Mouse (Mus musculus): Measurements from ENCODE around the gene Jph2. TPM values are rescaled to one million over a fixed set of nuclear protein-coding genes. Genes with fewer than 3 reads are reported as not detected.

Gene Jph2
- polyA plus RNA-seq, 1 experiment, result 14.7 TPM

- WGBS, result 3% methylated on average over 8 of the region's 8 CpGs
- H3K36me3 ChIP-seq (ENCODE audit: control insufficient read depth, insufficient read depth, low read length), result peaks cover 5% of the 10 kb centered on the region
- no peaks in the 10 kb centered on the region for H3K4me1 ChIP-seq (replicated peaks; ENCODE audit: control insufficient read depth, insufficient read depth, low read length)
- peak; percentile 74 for DNase-seq
- no peaks in the 10 kb centered on the region for H3K27me3 ChIP-seq (ENCODE audit: control insufficient read depth, insufficient read depth, low read length)
- H3K27ac ChIP-seq (ENCODE audit: control insufficient read depth, insufficient read depth, low read length), result no peak overlapping the region
- no peak for TF ChIP-seq POLR2A (IDR thresholded peaks at IDR 0.05; ENCODE audit: control insufficient read depth, extremely low read depth, insufficient read depth, low read length, poor library complexity)
- TF ChIP-seq CTCF (IDR thresholded peaks at IDR 0.05; ENCODE audit: borderline replicate concordance, control insufficient read depth, extremely low read depth, insufficient read depth, low read length, poor library complexity), result no peak
- H3K4me3 ChIP-seq (ENCODE audit: control insufficient read depth, insufficient read depth, low read length), result no peak overlapping the region
Measured at GRCm38 (mm10) chr2:163401221-163401620, 3.4 kb upstream of the Jph2 start.

- no peak for DNase-seq
- no peak for TF ChIP-seq CTCF (IDR thresholded peaks at IDR 0.05; ENCODE audit: borderline replicate concordance, control insufficient read depth, extremely low read depth, insufficient read depth, low read length, poor library complexity)
- no peak for TF ChIP-seq POLR2A (IDR thresholded peaks at IDR 0.05; ENCODE audit: control insufficient read depth, extremely low read depth, insufficient read depth, low read length, poor library complexity)
- no peaks in the 10 kb centered on the region for H3K4me1 ChIP-seq (replicated peaks; ENCODE audit: control insufficient read depth, insufficient read depth, low read length)
- H3K36me3 ChIP-seq (ENCODE audit: control insufficient read depth, insufficient read depth, low read length), result no peaks in the 10 kb centered on the region
- WGBS, result 84% methylated on average over 8 of the region's 8 CpGs
- H3K4me3 ChIP-seq (ENCODE audit: control insufficient read depth, insufficient read depth, low read length), result no peak overlapping the region
- H3K27me3 ChIP-seq (ENCODE audit: control insufficient read depth, insufficient read depth, low read length), result no peaks in the 10 kb centered on the region
- H3K27ac ChIP-seq (ENCODE audit: control insufficient read depth, insufficient read depth, low read length), result no peak overlapping the region
Measured at GRCm38 (mm10) chr2:163399222-163399621, 1.4 kb upstream of the Jph2 start.

DNA sequence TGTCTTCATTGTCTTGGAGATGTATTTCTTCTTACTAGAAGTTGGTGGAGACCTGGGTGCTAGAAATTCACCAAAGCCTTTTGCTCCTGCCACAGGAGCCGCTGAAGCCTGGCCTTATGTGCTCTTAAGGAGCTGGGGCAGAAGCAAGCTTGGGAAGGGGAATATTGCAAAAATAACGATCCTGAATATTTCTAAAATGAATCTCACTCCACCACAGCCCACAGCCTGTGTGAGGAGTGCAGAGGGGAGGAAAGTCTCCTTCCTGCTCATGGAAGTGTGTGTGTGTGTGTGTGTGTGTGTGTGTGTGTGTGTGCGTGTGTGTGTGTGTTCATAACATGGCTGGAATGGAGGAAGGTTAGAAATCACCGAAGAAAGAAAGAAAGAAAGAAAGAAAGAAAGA is 977 bp upstream of the Jph2 start:
- Histone ChIP-seq H3K4me3 (ENCODE audit: control insufficient read depth, insufficient read depth, low read length) (no peak overlapping the region), H3K4me1 (replicated peaks; ENCODE audit: control insufficient read depth, insufficient read depth, low read length) (no peaks in the 10 kb centered on the region), H3K36me3 (ENCODE audit: control insufficient read depth, insufficient read depth, low read length) (no peaks in the 10 kb centered on the region), H3K27ac (ENCODE audit: control insufficient read depth, insufficient read depth, low read length) (no peak overlapping the region), H3K27me3 (ENCODE audit: control insufficient read depth, insufficient read depth, low read length) (no peaks in the 10 kb centered on the region)
- no peak for DNase-seq
- TF ChIP-seq POLR2A (IDR thresholded peaks at IDR 0.05; ENCODE audit: control insufficient read depth, extremely low read depth, insufficient read depth, low read length, poor library complexity) (no peak), CTCF (IDR thresholded peaks at IDR 0.05; ENCODE audit: borderline replicate concordance, control insufficient read depth, extremely low read depth, insufficient read depth, low read length, poor library complexity) (no peak)
- WGBS, result 74% methylated on average over 4 of the region's 4 CpGs

GRCm38 (mm10) chr2:163397071-163397470 is 722 bp downstream of the Jph2 start:
- Histone ChIP-seq H3K27me3 (ENCODE audit: control insufficient read depth, insufficient read depth, low read length) (no peaks in the 10 kb centered on the region), H3K4me3 (ENCODE audit: control insufficient read depth, insufficient read depth, low read length) (no peak overlapping the region), H3K36me3 (ENCODE audit: control insufficient read depth, insufficient read depth, low read length) (no peaks in the 10 kb centered on the region), H3K27ac (ENCODE audit: control insufficient read depth, insufficient read depth, low read length) (no peak overlapping the region), H3K4me1 (replicated peaks; ENCODE audit: control insufficient read depth, insufficient read depth, low read length) (no peaks in the 10 kb centered on the region)
- WGBS, result 93% methylated on average over 19 of the region's 19 CpGs
- DNase-seq, result no peak
- no peak for TF ChIP-seq CTCF (IDR thresholded peaks at IDR 0.05; ENCODE audit: borderline replicate concordance, control insufficient read depth, extremely low read depth, insufficient read depth, low read length, poor library complexity)
- no peak for TF ChIP-seq POLR2A (IDR thresholded peaks at IDR 0.05; ENCODE audit: control insufficient read depth, extremely low read depth, insufficient read depth, low read length, poor library complexity)

DNA sequence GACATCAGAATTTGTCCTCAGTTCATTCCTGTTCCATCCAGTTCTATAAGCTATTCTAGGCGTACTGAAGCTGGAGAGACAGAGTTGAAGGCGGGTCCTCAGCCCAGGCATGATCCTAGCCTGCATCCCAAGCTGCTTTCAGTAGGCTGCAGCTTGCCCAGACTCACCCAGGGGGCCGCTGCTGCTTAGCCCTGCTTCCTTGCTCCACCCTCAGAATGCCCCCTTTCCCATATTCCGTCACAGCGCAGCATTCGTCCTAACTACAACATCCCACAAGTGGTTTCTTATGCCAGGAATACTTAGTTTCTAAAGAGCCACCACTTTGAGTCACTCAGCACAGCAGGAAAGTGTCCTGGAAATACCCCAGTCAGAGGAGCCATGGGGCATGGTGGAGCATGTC is 2.8 kb downstream of the Jph2 start:
- no peak for DNase-seq
- WGBS, result 78% methylated on average over 6 of the region's 6 CpGs

DNA sequence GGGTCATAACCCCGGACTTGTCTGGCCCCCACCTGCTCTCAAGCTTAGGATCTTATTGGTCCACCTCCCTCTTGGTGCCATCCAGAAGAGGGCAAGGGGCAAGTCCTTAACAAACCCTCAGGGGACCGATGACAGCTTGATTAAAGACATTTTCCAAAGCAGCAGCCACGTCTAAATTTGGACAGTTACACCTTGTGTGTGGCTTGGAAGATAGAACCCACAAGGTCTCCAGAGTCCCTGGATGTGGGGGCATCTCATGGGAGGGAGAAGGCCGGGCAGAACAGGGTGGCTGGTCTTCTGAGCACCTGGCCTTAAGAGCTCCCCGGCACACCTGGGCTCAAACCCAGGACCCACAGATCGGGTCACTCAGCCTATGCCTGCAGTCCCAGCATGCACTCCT is 3.8 kb downstream of the Jph2 start:
- Histone ChIP-seq H3K27ac (ENCODE audit: control insufficient read depth, insufficient read depth, low read length) (no peak overlapping the region), H3K4me1 (replicated peaks; ENCODE audit: control insufficient read depth, insufficient read depth, low read length) (no peaks in the 10 kb centered on the region), H3K27me3 (ENCODE audit: control insufficient read depth, insufficient read depth, low read length) (no peaks in the 10 kb centered on the region), H3K4me3 (ENCODE audit: control insufficient read depth, insufficient read depth, low read length) (no peak overlapping the region), H3K36me3 (ENCODE audit: control insufficient read depth, insufficient read depth, low read length) (no peaks in the 10 kb centered on the region)
- no peak for DNase-seq
- WGBS, result 71% methylated on average over 6 of the region's 6 CpGs
- TF ChIP-seq CTCF (IDR thresholded peaks at IDR 0.05; ENCODE audit: borderline replicate concordance, control insufficient read depth, extremely low read depth, insufficient read depth, low read length, poor library complexity) (no peak), POLR2A (IDR thresholded peaks at IDR 0.05; ENCODE audit: control insufficient read depth, extremely low read depth, insufficient read depth, low read length, poor library complexity) (no peak)

More for the DNA sequence above, 2.8 kb downstream of the Jph2 start:
- H3K27me3 ChIP-seq (ENCODE audit: control insufficient read depth, insufficient read depth, low read length), result no peaks in the 10 kb centered on the region
- H3K4me1 ChIP-seq (replicated peaks; ENCODE audit: control insufficient read depth, insufficient read depth, low read length), result no peaks in the 10 kb centered on the region
- H3K27ac ChIP-seq (ENCODE audit: control insufficient read depth, insufficient read depth, low read length), result no peak overlapping the region
- TF ChIP-seq POLR2A (IDR thresholded peaks at IDR 0.05; ENCODE audit: control insufficient read depth, extremely low read depth, insufficient read depth, low read length, poor library complexity) (no peak), CTCF (IDR thresholded peaks at IDR 0.05; ENCODE audit: borderline replicate concordance, control insufficient read depth, extremely low read depth, insufficient read depth, low read length, poor library complexity) (no peak)
- no peak overlapping the region for H3K4me3 ChIP-seq (ENCODE audit: control insufficient read depth, insufficient read depth, low read length)
- H3K36me3 ChIP-seq (ENCODE audit: control insufficient read depth, insufficient read depth, low read length), result no peaks in the 10 kb centered on the region

DNA sequence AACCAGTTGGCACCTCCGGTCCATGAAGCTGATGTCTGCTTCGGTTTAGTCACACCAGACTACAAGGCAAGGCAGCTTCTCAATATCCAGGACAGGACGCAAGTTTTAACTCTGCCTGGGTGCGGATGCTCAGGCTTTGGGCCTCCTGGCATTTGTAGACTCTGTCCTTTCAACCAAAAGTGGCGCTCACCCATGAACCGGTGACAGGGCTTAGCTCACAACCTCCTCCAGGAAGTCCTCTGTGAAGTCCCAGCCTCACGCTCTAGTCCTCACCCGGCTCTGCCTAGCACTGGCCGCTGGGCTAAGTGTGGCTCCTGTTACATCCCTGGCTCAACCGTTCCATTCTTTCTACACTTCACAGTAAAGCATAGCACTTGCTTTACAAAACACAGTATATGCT is 4.6 kb downstream of the Jph2 start:
- Histone ChIP-seq H3K36me3 (ENCODE audit: control insufficient read depth, insufficient read depth, low read length) (no peaks in the 10 kb centered on the region), H3K27me3 (ENCODE audit: control insufficient read depth, insufficient read depth, low read length) (no peaks in the 10 kb centered on the region), H3K27ac (ENCODE audit: control insufficient read depth, insufficient read depth, low read length) (no peak overlapping the region), H3K4me3 (ENCODE audit: control insufficient read depth, insufficient read depth, low read length) (no peak overlapping the region), H3K4me1 (replicated peaks; ENCODE audit: control insufficient read depth, insufficient read depth, low read length) (no peaks in the 10 kb centered on the region)
- DNase-seq, result no peak
- 94% methylated on average over 10 of the region's 10 CpGs for whole genome bisulfite sequencing
- TF ChIP-seq POLR2A (IDR thresholded peaks at IDR 0.05; ENCODE audit: control insufficient read depth, extremely low read depth, insufficient read depth, low read length, poor library complexity) (no peak), CTCF (IDR thresholded peaks at IDR 0.05; ENCODE audit: borderline replicate concordance, control insufficient read depth, extremely low read depth, insufficient read depth, low read length, poor library complexity) (no peak)
